Mouse (Mus musculus): Measurements from ENCODE around the gene Zfp169. TPM values are rescaled to one million over a fixed set of nuclear protein-coding genes. Genes with fewer than 3 reads are reported as not detected.
"Not testable (repeated sequence)": the region's sequence is repeated elsewhere in the genome, so short reads cannot be mapped to it uniquely, and the experiment has no call there.

Gene Zfp169
- total and polyA plus RNA-seq, 2 experiments from 2014 or later, result 2.2 to 46.7 TPM

- no peak for ATAC-seq (ENCODE audit: low FRiP score)
- 70% methylated on average over 2 of the region's 2 CpGs for WGBS
Observed at GRCm38 (mm10) chr13:48529028-48529427, 15.8 kb upstream of the Zfp169 start.

GRCm38 (mm10) chr13:48528123-48528871 is 15.0 kb upstream of the Zfp169 start:
- TF ChIP-seq CTCF (IDR thresholded peaks at IDR 0.05), result peak; percentile 97
- Histone ChIP-seq H3K27ac (ENCODE audit: low read depth, low read length) (no peak overlapping the region), H3K9me3 (ENCODE audit: low read length) (no peaks in the 10 kb centered on the region), H3K4me3 (ENCODE audit: low read depth, low read length) (no peak overlapping the region), H3K27me3 (ENCODE audit: insufficient read depth, low read length) (no peaks in the 10 kb centered on the region), H3K9ac (replicated peaks; ENCODE audit: low read length, poor library complexity, severe bottlenecking) (no peak overlapping the region), H3K36me3 (ENCODE audit: insufficient read depth, low read length) (no peaks in the 10 kb centered on the region), H3K4me2 (ENCODE audit: low read depth, low read length, poor library complexity, severe bottlenecking) (no peak overlapping the region), H3K4me1 (ENCODE audit: insufficient read depth, low read length) (no peaks in the 10 kb centered on the region)
- DNase-seq (ENCODE audit: low spot score) (peak; percentile 94), ATAC-seq (ENCODE audit: low FRiP score) (peak; percentile 47; the same call in 1 of the 2 replicates)
- WGBS, result 56% methylated on average over 15 of the region's 15 CpGs

More at GRCm38 (mm10) chr13:48529028-48529427, 15.8 kb upstream of the Zfp169 start:
- H3K27me3 ChIP-seq (ENCODE audit: insufficient read depth, low read length), result no peaks in the 10 kb centered on the region
- TF ChIP-seq CTCF (IDR thresholded peaks at IDR 0.05), result no peak
- no peak for DNase-seq (ENCODE audit: low spot score)
- H3K4me2 ChIP-seq (ENCODE audit: low read depth, low read length, poor library complexity, severe bottlenecking), result no peak overlapping the region
- H3K27ac ChIP-seq (ENCODE audit: low read depth, low read length), result no peak overlapping the region
- no peaks in the 10 kb centered on the region for H3K9me3 ChIP-seq (ENCODE audit: low read length)
- no peaks in the 10 kb centered on the region for H3K36me3 ChIP-seq (ENCODE audit: insufficient read depth, low read length)
- H3K4me3 ChIP-seq (ENCODE audit: low read depth, low read length), result no peak overlapping the region
- H3K9ac ChIP-seq (replicated peaks; ENCODE audit: low read length, poor library complexity, severe bottlenecking), result no peak overlapping the region
- no peaks in the 10 kb centered on the region for H3K4me1 ChIP-seq (ENCODE audit: insufficient read depth, low read length)

GRCm38 (mm10) chr13:48525745-48526144 is 12.5 kb upstream of the Zfp169 start:
- H3K9ac ChIP-seq (replicated peaks; ENCODE audit: low read length, poor library complexity, severe bottlenecking), result no peak overlapping the region
- no peak overlapping the region for H3K4me3 ChIP-seq (ENCODE audit: low read depth, low read length)
- no peak overlapping the region for H3K4me2 ChIP-seq (ENCODE audit: low read depth, low read length, poor library complexity, severe bottlenecking)
- H3K4me1 ChIP-seq (ENCODE audit: insufficient read depth, low read length), result no peaks in the 10 kb centered on the region
- H3K9me3 ChIP-seq (ENCODE audit: low read length), result no peaks in the 10 kb centered on the region
- H3K27ac ChIP-seq (ENCODE audit: low read depth, low read length), result no peak overlapping the region
- DNase-seq (ENCODE audit: low spot score) (no peak), ATAC-seq (ENCODE audit: low FRiP score) (no peak)
- TF ChIP-seq CTCF (IDR thresholded peaks at IDR 0.05), result no peak
- WGBS, result 84% methylated on average over 5 of the region's 5 CpGs
- no peaks in the 10 kb centered on the region for H3K27me3 ChIP-seq (ENCODE audit: insufficient read depth, low read length)
- H3K36me3 ChIP-seq (ENCODE audit: insufficient read depth, low read length), result no peaks in the 10 kb centered on the region

- not testable (repeated sequence) for H3K27me3 ChIP-seq (ENCODE audit: insufficient read depth, low read length); H3K4me2 ChIP-seq (ENCODE audit: low read depth, low read length, poor library complexity, severe bottlenecking); H3K9me3 ChIP-seq (ENCODE audit: low read length)
Observed at GRCm38 (mm10) chr13:48519122-48519521, 5.9 kb upstream of the Zfp169 start.

GRCm38 (mm10) chr13:48515861-48516260 is 2.6 kb upstream of the Zfp169 start:
- H3K4me1 ChIP-seq (ENCODE audit: insufficient read depth, low read length), result no peaks in the 10 kb centered on the region
- no peak overlapping the region for H3K27ac ChIP-seq (ENCODE audit: low read depth, low read length)
- H3K4me2 ChIP-seq (ENCODE audit: low read depth, low read length, poor library complexity, severe bottlenecking), result no peak overlapping the region
- no peak for DNase-seq (ENCODE audit: low spot score)
- H3K4me3 ChIP-seq (ENCODE audit: low read depth, low read length), result no peak overlapping the region
- no peaks in the 10 kb centered on the region for H3K36me3 ChIP-seq (ENCODE audit: insufficient read depth, low read length)
- no peaks in the 10 kb centered on the region for H3K27me3 ChIP-seq (ENCODE audit: insufficient read depth, low read length)
- no peak for TF ChIP-seq CTCF (IDR thresholded peaks at IDR 0.05)
- WGBS, result 87% methylated on average over 4 of the region's 4 CpGs
- no peak for ATAC-seq (ENCODE audit: low FRiP score)
- H3K9me3 ChIP-seq (ENCODE audit: low read length), result no peaks in the 10 kb centered on the region
- no peak overlapping the region for H3K9ac ChIP-seq (replicated peaks; ENCODE audit: low read length, poor library complexity, severe bottlenecking)

More at GRCm38 (mm10) chr13:48519122-48519521, 5.9 kb upstream of the Zfp169 start:
- DNase-seq (ENCODE audit: low spot score); H3K4me1 ChIP-seq (ENCODE audit: insufficient read depth, low read length); H3K36me3 ChIP-seq (ENCODE audit: insufficient read depth, low read length); ATAC-seq (ENCODE audit: low FRiP score); H3K9ac ChIP-seq (replicated peaks; ENCODE audit: low read length, poor library complexity, severe bottlenecking); H3K4me3 ChIP-seq (ENCODE audit: low read depth, low read length); H3K27ac ChIP-seq (ENCODE audit: low read depth, low read length): not testable (repeated sequence)

GRCm38 (mm10) chr13:48508661-48509060 is 4.6 kb downstream of the Zfp169 start:
- no peak overlapping the region for H3K4me2 ChIP-seq (ENCODE audit: low read depth, low read length, poor library complexity, severe bottlenecking)
- TF ChIP-seq CTCF (IDR thresholded peaks at IDR 0.05), result no peak
- WGBS, result 96% methylated on average over 9 of the region's 9 CpGs
- H3K4me1 ChIP-seq (ENCODE audit: insufficient read depth, low read length), result no peaks in the 10 kb centered on the region
- ATAC-seq (ENCODE audit: low FRiP score), result no peak
- H3K27ac ChIP-seq (ENCODE audit: low read depth, low read length), result no peak overlapping the region
- H3K4me3 ChIP-seq (ENCODE audit: low read depth, low read length), result no peak overlapping the region
- no peak for DNase-seq (ENCODE audit: low spot score)
- H3K27me3 ChIP-seq (ENCODE audit: insufficient read depth, low read length), result no peaks in the 10 kb centered on the region
- no peak overlapping the region for H3K9ac ChIP-seq (replicated peaks; ENCODE audit: low read length, poor library complexity, severe bottlenecking)
- H3K9me3 ChIP-seq (ENCODE audit: low read length), result no peaks in the 10 kb centered on the region
- H3K36me3 ChIP-seq (ENCODE audit: insufficient read depth, low read length), result peaks cover 25% of the 10 kb centered on the region

Measured in midbrain, postnatal 0 days (tissue).